Mouse (Mus musculus) kidney, embryonic 16.5 days (tissue): Measurements from ENCODE around the gene U2af1l4. TPM values are rescaled to one million over a fixed set of nuclear protein-coding genes. Genes with fewer than 3 reads are reported as not detected.

Experiments
- ATAC-seq: fragments of 200-750 bp; cut with Nextera tagmentation; 2 replicates; pipeline ENCODE4 v1.8.0; 2017; ENCODE audit warnings: moderate TSS enrichment; ENCODE audit not compliant: low FRiP score, low TSS enrichment
- H3K27ac ChIP-seq: fragments of 300-500 bp; sonication (generic); 2 replicates; pipeline ENCODE4 v1.5.1; 2014; ENCODE audit warnings: low read length
- H3K27me3 ChIP-seq: fragments of 300-500 bp; sonication (generic); 2 replicates; pipeline ENCODE4 v1.6.1; 2014; ENCODE audit warnings: low read length, control low read depth, mixed read lengths; ENCODE audit not compliant: insufficient read depth
- H3K36me3 ChIP-seq: fragments of 300-500 bp; sonication (generic); 2 replicates; pipeline ENCODE4 v1.6.1; 2014; ENCODE audit warnings: low read length, control low read depth, mixed read lengths; ENCODE audit not compliant: insufficient read depth
- H3K4me1 ChIP-seq: fragments of 300-500 bp; sonication (generic); 2 replicates; pipeline ENCODE4 v1.6.1; 2014; ENCODE audit warnings: low read length, control low read depth, mixed read lengths; ENCODE audit not compliant: insufficient read depth
- H3K4me2 ChIP-seq: fragments of 300-500 bp; sonication (generic); replicated peaks from 2 replicates; pipeline ENCODE4 v1.6.1; 2014; ENCODE audit warnings: low read depth, low read length
- H3K4me3 ChIP-seq: fragments of 300-500 bp; sonication (generic); 2 replicates; pipeline ENCODE4 v1.5.1; 2014; ENCODE audit warnings: mild to moderate bottlenecking, low read length
- H3K9ac ChIP-seq: fragments of 300-500 bp; sonication (generic); replicated peaks from 2 replicates; pipeline ENCODE4 v1.6.1; 2014; ENCODE audit warnings: low read length
- H3K9me3 ChIP-seq: fragments of 300-500 bp; sonication (generic); 2 replicates; pipeline ENCODE4 v1.6.1; 2016; ENCODE audit warnings: low read length, control low read depth
- WGBS: fragments of 180-500 bp; shearing (Covaris S2); extraction: QIAGEN DNeasy Blood & Tissue Kit; methylation state at CpG from one replicate; pipeline ENCODE4 v1.1.7; 2014; 5-methylcytosine and 5-hydroxymethylcytosine counted together
- polyA plus RNA-seq: library from polyadenylated mRNA; unstranded; fragments of >200 nt; fragmentation: Nextera tagmentation; extraction: Ambion mirVana; gene quantifications from 2 replicates; pipeline ENCODE4 v1.2.1, GENCODE M21; 2015

The U2af1l4 gene
- polyA plus RNA-seq, 1 experiment from 2014 or later: 91.6 TPM

GRCm38 (mm10) chr7:30526981-30527380, 36.1 kb upstream of the U2af1l4 start:
- H3K36me3 ChIP-seq: peaks cover 58% of the 10 kb centered on the region
- H3K4me3 ChIP-seq: no peak overlapping the region
- H3K4me1 ChIP-seq: peaks cover 30% of the 10 kb centered on the region
- WGBS: 70% methylated on average over 14 of the region's 14 CpGs
- H3K9me3 ChIP-seq: no peaks in the 10 kb centered on the region
- H3K4me2 ChIP-seq: peak overlapping the region; percentile 38; the same call in 1 of the 2 replicates
- H3K27me3 ChIP-seq: no peaks in the 10 kb centered on the region
- ATAC-seq: peak; percentile 29; the same call in 1 of the 2 replicates
- no peak overlapping the region for H3K27ac ChIP-seq
- H3K9ac ChIP-seq: peak overlapping the region; percentile 60

DNA sequence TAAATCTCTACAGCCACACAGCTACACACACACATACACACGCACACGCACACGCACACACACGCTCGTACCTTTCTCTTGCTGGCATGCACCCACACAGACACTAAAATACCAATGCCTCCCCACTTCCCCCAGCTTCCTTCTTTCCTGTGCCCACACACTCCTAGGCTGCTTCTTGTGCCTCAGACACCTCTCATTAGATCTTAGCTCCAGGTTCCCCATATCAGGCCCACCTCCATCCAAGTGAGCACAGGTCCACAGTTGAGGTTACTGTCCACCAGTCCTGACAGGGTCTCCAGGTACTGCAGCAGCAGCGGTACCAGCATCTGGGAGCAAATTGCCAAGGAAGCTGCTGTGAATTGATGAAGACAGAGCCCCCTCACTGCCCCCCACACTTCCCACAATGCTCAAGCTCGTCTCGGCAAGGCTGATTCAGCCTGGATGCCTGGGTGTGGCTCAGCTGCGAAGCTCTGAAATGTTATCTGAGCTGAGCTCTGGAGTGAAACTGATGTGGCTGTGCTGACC, 31.7 kb upstream of the U2af1l4 start:
- 77% methylated on average over 9 of the region's 9 CpGs for WGBS
- Histone ChIP-seq H3K4me1 (peaks cover 30% of the 10 kb centered on the region), H3K4me2 (no peak overlapping the region), H3K36me3 (peaks cover 45% of the 10 kb centered on the region), H3K9me3 (no peaks in the 10 kb centered on the region), H3K27me3 (no peaks in the 10 kb centered on the region), H3K4me3 (no peak overlapping the region), H3K9ac (peak overlapping the region; percentile 7; the same call in 1 of the 2 replicates), H3K27ac (no peak overlapping the region)
- ATAC-seq: no peak

DNA sequence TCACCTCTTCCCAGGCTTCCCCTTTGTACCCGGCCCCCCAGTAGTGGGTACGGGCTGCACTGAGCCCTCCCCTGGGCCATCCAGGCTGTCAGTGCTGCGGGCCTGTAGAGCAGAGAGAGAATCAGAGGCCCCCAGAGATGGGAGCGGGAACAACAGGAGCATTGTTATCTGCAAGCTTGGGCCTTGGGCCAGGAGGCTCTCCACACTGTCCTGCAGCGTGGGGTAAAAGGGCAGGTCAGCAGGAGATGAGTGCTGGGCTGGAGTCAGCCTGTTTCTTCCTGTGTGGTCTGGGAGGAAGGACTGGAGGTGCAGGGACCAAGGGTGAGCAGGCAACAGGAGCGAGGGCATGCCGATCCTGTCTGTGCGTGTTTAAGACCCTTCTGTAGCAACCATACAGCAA, 30.2 kb upstream of the U2af1l4 start:
- no peak overlapping the region for H3K27ac ChIP-seq
- 39% methylated on average over 8 of the region's 8 CpGs for WGBS
- peaks cover 42% of the 10 kb centered on the region for H3K36me3 ChIP-seq
- H3K4me1 ChIP-seq: peaks cover 22% of the 10 kb centered on the region
- H3K9ac ChIP-seq: 0 out of 2 replicates have a peak overlapping the region, but pooled peaks have one; percentile 10
- H3K27me3 ChIP-seq: no peaks in the 10 kb centered on the region
- H3K4me2 ChIP-seq: no peak overlapping the region
- H3K4me3 ChIP-seq: no peak overlapping the region
- H3K9me3 ChIP-seq: no peaks in the 10 kb centered on the region
- ATAC-seq: no peak

DNA sequence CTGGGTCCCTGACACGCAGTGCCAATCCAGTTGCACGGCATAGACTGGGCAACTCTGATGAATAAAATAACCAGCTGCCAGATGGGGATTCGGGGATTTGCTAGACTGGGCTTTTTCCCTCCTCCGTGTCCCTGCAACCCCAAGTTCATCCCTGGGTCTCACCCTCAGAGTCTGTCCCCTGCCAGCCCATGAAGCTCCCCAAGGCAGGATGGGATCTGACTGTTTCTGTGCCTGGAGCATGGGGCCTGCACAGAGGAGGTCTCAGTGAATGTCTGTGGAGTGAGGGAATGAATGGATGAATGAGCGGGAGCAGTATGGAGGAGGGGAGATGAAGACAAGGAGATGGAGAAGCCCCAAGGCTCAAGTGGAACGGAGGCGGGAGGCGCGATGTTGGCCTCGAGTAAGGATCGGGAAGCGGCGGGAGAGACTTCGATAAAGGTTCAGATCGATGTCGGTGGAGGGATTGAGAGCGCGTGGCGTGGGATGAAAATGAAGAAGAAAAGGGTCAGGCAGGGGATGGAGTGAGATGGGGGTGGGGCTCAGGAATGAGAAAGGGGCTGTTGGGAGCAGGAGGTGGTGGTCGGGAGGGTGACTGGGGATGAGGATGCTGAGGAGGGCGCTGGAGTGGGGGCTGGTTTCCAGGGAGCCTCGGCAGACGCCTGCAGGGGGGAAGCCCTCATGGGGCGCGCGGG, 29.0 kb upstream of the U2af1l4 start:
- H3K27ac ChIP-seq: 0 out of 2 replicates have a peak overlapping the region, but pooled peaks have one; percentile 57
- WGBS: 7% methylated on average over 20 of the region's 26 CpGs

GRCm38 (mm10) chr7:30534633-30535577, 28.2 kb upstream of the U2af1l4 start, which contains the start of gene Arhgap33:
Arhgap33 (minus strand) TSS chr7:30535060.
- WGBS: under 1% methylated on average over 54 of the region's 84 CpGs
- peak; percentile 94 for ATAC-seq
- Histone ChIP-seq H3K4me2 (peak within 1 kb of the TSS; percentile 91), H3K4me3 (peak within 1 kb of the TSS; percentile 76), H3K27me3 (no peaks in the 10 kb centered on the region), H3K9me3 (no peaks in the 10 kb centered on the region), H3K27ac (peak within 1 kb of the TSS; percentile 57; the same call in 1 of the 2 replicates), H3K36me3 (peaks cover 34% of the 10 kb centered on the region), H3K9ac (peak within 1 kb of the TSS; percentile 82), H3K4me1 (peaks cover 22% of the 10 kb centered on the region)

More for the DNA sequence above, 29.0 kb upstream of the U2af1l4 start:
- H3K9me3 ChIP-seq: no peaks in the 10 kb centered on the region
- peaks cover 35% of the 10 kb centered on the region for H3K36me3 ChIP-seq
- peak overlapping the region; percentile 82 for H3K9ac ChIP-seq
- peaks cover 22% of the 10 kb centered on the region for H3K4me1 ChIP-seq
- peak overlapping the region; percentile 76 for H3K4me3 ChIP-seq
- peak; percentile 36 for ATAC-seq
- H3K27me3 ChIP-seq: no peaks in the 10 kb centered on the region
- peak overlapping the region; percentile 91 for H3K4me2 ChIP-seq

GRCm38 (mm10) chr7:30540572-30540971, 22.5 kb upstream of the U2af1l4 start:
- WGBS: 93% methylated on average over 7 of the region's 7 CpGs
- no peak for ATAC-seq

DNA sequence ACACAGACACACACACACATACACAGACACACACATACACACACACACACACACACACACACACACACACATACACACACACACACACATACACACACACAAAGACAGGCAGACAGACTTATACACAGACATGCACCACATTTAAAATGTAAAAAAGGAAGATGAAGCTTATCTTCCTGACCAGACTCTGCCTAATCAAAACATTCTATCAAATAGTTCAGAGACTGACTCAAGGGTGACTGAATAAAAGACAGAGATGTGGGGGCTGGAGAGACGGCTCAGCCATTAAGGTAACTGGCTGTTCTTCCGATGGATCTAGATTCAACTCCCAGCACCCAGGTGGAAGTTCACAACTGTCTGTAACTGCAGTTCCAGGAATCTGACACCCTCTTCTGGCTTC, 18.8 kb upstream of the U2af1l4 start:
- Histone ChIP-seq H3K36me3 (peaks cover 42% of the 10 kb centered on the region), H3K4me2 (no peak overlapping the region), H3K4me3 (no peak overlapping the region), H3K9ac (no peak overlapping the region), H3K27me3 (no peaks in the 10 kb centered on the region), H3K9me3 (no peaks in the 10 kb centered on the region), H3K4me1 (no peaks in the 10 kb centered on the region), H3K27ac (no peak overlapping the region)
- ATAC-seq: no peak
- WGBS: 89% methylated on average over 2 of the region's 2 CpGs

More at GRCm38 (mm10) chr7:30540572-30540971, 22.5 kb upstream of the U2af1l4 start:
- H3K36me3 ChIP-seq: peaks cover 31% of the 10 kb centered on the region
- peaks cover 3% of the 10 kb centered on the region; the same call in 1 of the 2 replicates for H3K4me1 ChIP-seq
- no peak overlapping the region for H3K9ac ChIP-seq
- H3K9me3 ChIP-seq: no peaks in the 10 kb centered on the region
- H3K4me2 ChIP-seq: no peak overlapping the region
- no peaks in the 10 kb centered on the region for H3K27me3 ChIP-seq
- no peak overlapping the region for H3K27ac ChIP-seq
- no peak overlapping the region for H3K4me3 ChIP-seq

- 83% methylated on average over 2 of the region's 2 CpGs for WGBS
- no peak overlapping the region for H3K27ac ChIP-seq
- H3K9ac ChIP-seq: no peak overlapping the region
- H3K9me3 ChIP-seq: no peaks in the 10 kb centered on the region
- no peaks in the 10 kb centered on the region for H3K27me3 ChIP-seq
- peaks cover 32% of the 10 kb centered on the region for H3K36me3 ChIP-seq
- peaks cover 21% of the 10 kb centered on the region for H3K4me1 ChIP-seq
- ATAC-seq: no peak
- H3K4me3 ChIP-seq: no peak overlapping the region
- H3K4me2 ChIP-seq: no peak overlapping the region
Observed at GRCm38 (mm10) chr7:30549880-30550279, 13.2 kb upstream of the U2af1l4 start.

DNA sequence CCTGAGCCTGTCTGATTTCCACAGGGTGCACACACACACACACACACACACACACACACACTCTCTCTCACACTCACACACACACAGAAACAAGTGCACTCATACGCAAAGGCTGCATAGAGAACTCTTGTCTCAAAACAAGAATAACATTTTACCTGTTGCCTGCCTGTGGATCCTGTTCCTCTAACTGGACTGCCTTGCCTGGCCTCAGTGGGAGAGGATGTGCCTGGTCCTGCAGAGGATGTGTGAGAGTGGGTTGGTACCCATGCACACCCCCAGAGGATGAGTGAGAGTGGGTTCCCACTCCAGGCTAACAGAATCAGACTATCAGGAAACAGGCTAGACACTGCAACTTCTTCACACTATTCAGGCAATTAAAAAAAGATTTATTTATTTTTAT, 12.5 kb upstream of the U2af1l4 start:
- Histone ChIP-seq H3K27me3 (no peaks in the 10 kb centered on the region), H3K9ac (no peak overlapping the region), H3K4me3 (no peak overlapping the region), H3K4me2 (no peak overlapping the region), H3K36me3 (peaks cover 37% of the 10 kb centered on the region), H3K4me1 (peaks cover 21% of the 10 kb centered on the region), H3K9me3 (no peaks in the 10 kb centered on the region), H3K27ac (no peak overlapping the region)
- no peak for ATAC-seq
- 100% methylated on average over 1 of the region's 1 CpGs for WGBS
